Mouse (Mus musculus) right cerebral cortex, adult 2 months (tissue): Measurements from ENCODE around the gene Ost4.
A peak's percentile ranks its signal among the peaks of the same experiment; 100 is the strongest.

Experiments
- DNase-seq, 2 experiments: peaks; one replicate each; pipeline ENCODE4 v3.0.0; 2021 to 2022; ENCODE audit warnings: low spot score in 2 of 2

Gene Ost4

GRCm38 (mm10) chr5:30923119-30923518 lies 15.5 kb upstream of the Ost4 start:
- no peak for DNase-seq

- no peak for DNase-seq
These were observed 15.0 kb upstream of the Ost4 start for GRCm38 (mm10) chr5:30922581-30923041.

GRCm38 (mm10) chr5:30921256-30922033 lies 13.9 kb upstream of the Ost4 start, which contains the start of gene Khk:
Gene Khk, plus strand, starts transcription at chr5:30921431.
- DNase-seq: peak; percentile 90

GRCm38 (mm10) chr5:30920621-30921020 lies 13.0 kb upstream of the Ost4 start:
- DNase-seq: no peak

- no peak for DNase-seq
These were observed 12.4 kb upstream of the Ost4 start for GRCm38 (mm10) chr5:30919831-30920614.

- no peak for DNase-seq
These were observed 11.1 kb upstream of the Ost4 start for GRCm38 (mm10) chr5:30918691-30919090.

GRCm38 (mm10) chr5:30917891-30918670 lies 10.5 kb upstream of the Ost4 start:
- no peak for DNase-seq

GRCm38 (mm10) chr5:30917348-30917747 lies 9.8 kb upstream of the Ost4 start:
- DNase-seq: no peak

- DNase-seq: no peak
These were observed 9.3 kb upstream of the Ost4 start for GRCm38 (mm10) chr5:30916841-30917240.

GRCm38 (mm10) chr5:30915974-30916433 lies 8.4 kb upstream of the Ost4 start:
- peak; percentile 91 for DNase-seq

- no peak for DNase-seq
These were observed 7.9 kb upstream of the Ost4 start for GRCm38 (mm10) chr5:30915456-30915855.

GRCm38 (mm10) chr5:30914849-30915248 lies 7.3 kb upstream of the Ost4 start:
- DNase-seq: no peak

GRCm38 (mm10) chr5:30914101-30914635 lies 6.6 kb upstream of the Ost4 start:
- no peak for DNase-seq

GRCm38 (mm10) chr5:30913060-30913841 lies 5.7 kb upstream of the Ost4 start, which contains the start of gene Emilin1:
Gene Emilin1, plus strand, starts transcription at chr5:30913402.
- no peak for DNase-seq

GRCm38 (mm10) chr5:30912156-30912555 lies 4.6 kb upstream of the Ost4 start:
- DNase-seq: no peak

GRCm38 (mm10) chr5:30910481-30910880 lies 2.9 kb upstream of the Ost4 start:
- DNase-seq: no peak

- DNase-seq: no peak
These were observed 2.3 kb upstream of the Ost4 start for GRCm38 (mm10) chr5:30909863-30910262.

GRCm38 (mm10) chr5:30909300-30909659 lies 1.7 kb upstream of the Ost4 start:
- no peak for DNase-seq

- DNase-seq: no peak
These were observed 1.1 kb upstream of the Ost4 start for GRCm38 (mm10) chr5:30908426-30909299.

- DNase-seq: no peak
These were observed 5.7 kb downstream of the Ost4 start for GRCm38 (mm10) chr5:30901860-30902259.
